ENCODE assay signal across 17 mouse cellular contexts in genomic region chr5:84317839-84318238, GRCm38 (mm10).
"Had no signal": no experiment of that assay in that cellular context is flagged by ENCODE, and none has a peak within 500 bp of the region (broad histone marks: within the 10 kb centered on the region; RNA-seq: fewer than 3 reads in every experiment).

No protein-coding gene starts in this region.

- H3K4me3 ChIP-seq: midbrain, embryonic 10.5 days; midbrain, embryonic 12.5 days; myocyte; neural tube, embryonic 13.5 days; neural tube, embryonic 15.5 days had no signal

- DNase-seq: lung, adult 18-20 months; lung, postnatal 10 days; midbrain, embryonic 14.5 days; retina, postnatal 1 day; right cerebral cortex, postnatal 25 days; right cerebral cortex, postnatal 4 days; spleen, adult 18-20 months; thymus, adult 2 months; thymus, postnatal 25 days; thymus, postnatal 4 days had no signal

- H3K9ac ChIP-seq: lung, embryonic 14.5 days; midbrain, embryonic 12.5 days; neural tube, embryonic 13.5 days; neural tube, embryonic 15.5 days had no signal

- H3K9me3 ChIP-seq: midbrain, embryonic 10.5 days; midbrain, embryonic 12.5 days; neural tube, embryonic 13.5 days; neural tube, embryonic 15.5 days had no signal

- H3K27me3 ChIP-seq: neural tube, embryonic 13.5 days; neural tube, embryonic 15.5 days had no signal

- ATAC-seq: midbrain, embryonic 16.5 days had no signal

- H3K27ac ChIP-seq: midbrain, embryonic 10.5 days; midbrain, embryonic 12.5 days; neural tube, embryonic 13.5 days; neural tube, embryonic 15.5 days had no signal

- H3K4me2 ChIP-seq: lung, embryonic 14.5 days; midbrain, embryonic 12.5 days; neural tube, embryonic 13.5 days; neural tube, embryonic 15.5 days had no signal

- H3K36me3 ChIP-seq: midbrain, embryonic 10.5 days; midbrain, embryonic 12.5 days; neural tube, embryonic 13.5 days; neural tube, embryonic 15.5 days had no signal

- H3K4me1 ChIP-seq: neural tube, embryonic 13.5 days; neural tube, embryonic 15.5 days had no signal
